Mouse (Mus musculus) spleen, adult 2 months (tissue): ENCODE data around the gene C530008M17Rik.

Experiments
- CTCF ChIP-seq: fragments of 200-500 bp; IDR thresholded peaks from 2 replicates; pipeline ENCODE4 v1.5.1; 2011; ENCODE audit warnings: mild to moderate bottlenecking, inconsistent platforms; ENCODE audit not compliant: insufficient read depth, insufficient read length, insufficient replicate concordance; ENCODE audit errors: extremely low read depth
- POLR2A ChIP-seq: fragments of 200-500 bp; IDR thresholded peaks from 2 replicates; pipeline ENCODE4 v1.6.1; 2011; ENCODE audit warnings: low read depth, low read length, inconsistent platforms

GRCm38 (mm10) chr5:76853549-76853948 is 197.2 kb downstream of the C530008M17Rik start:
- TF ChIP-seq CTCF (peak; percentile 88), POLR2A (no peak)
